Mouse (Mus musculus): Measurements from ENCODE around the gene Rpp21.

- TF ChIP-seq GATA1 (IDR thresholded peaks at IDR 0.05; ENCODE audit: low read length) = no peak
- no peak for TF ChIP-seq TAL1 (IDR thresholded peaks at IDR 0.05; ENCODE audit: low read length)
Observed at GRCm38 (mm10) chr17:36257969-36258368, at the start of gene Rpp21.
